Mouse (Mus musculus) cerebellum, adult 2 months (tissue): ENCODE results near the gene Haus2. TPM values are rescaled to one million over a fixed set of nuclear protein-coding genes. Genes with fewer than 3 reads are reported as not detected.
A peak's percentile ranks its signal among the peaks of the same experiment; 100 is the strongest.
"Not testable (repeated sequence)": the region's sequence is repeated elsewhere in the genome, so short reads cannot be mapped to it uniquely, and the experiment has no call there.

Experiments used
- DNase-seq, 2 experiments: peaks; one replicate each; pipeline ENCODE4 v3.0.0; 2021
- H3K27ac ChIP-seq: fragments of 200-500 bp; 2 replicates; pipeline ENCODE4 v1.5.1; 2012; ENCODE audit warnings: low read length, control low read depth, inconsistent platforms; ENCODE audit not compliant: insufficient read depth
- H3K27me3 ChIP-seq: fragments of 200-500 bp; 2 replicates; pipeline ENCODE4 v1.6.1; 2012; ENCODE audit warnings: inconsistent platforms, mild to moderate bottlenecking, low read length, moderate library complexity; ENCODE audit not compliant: control insufficient read depth, insufficient read depth
- H3K4me1 ChIP-seq: fragments of 200-500 bp; 2 replicates; pipeline ENCODE4 v1.6.1; 2011; ENCODE audit warnings: low read length; ENCODE audit not compliant: control insufficient read depth, insufficient read depth
- H3K4me3 ChIP-seq: fragments of 200-500 bp; replicated peaks from 2 replicates; pipeline ENCODE3; 2011; ENCODE audit warnings: mild to moderate bottlenecking, low read depth, low read length, control low read depth; ENCODE audit not compliant: insufficient read depth
- CTCF ChIP-seq: fragments of 200-500 bp; IDR thresholded peaks from 2 replicates; pipeline ENCODE4 v1.5.1; 2011; ENCODE audit warnings: low read depth, mild to moderate bottlenecking, control low read depth, low read length, moderate library complexity, borderline replicate concordance; ENCODE audit not compliant: insufficient read depth
- POLR2A ChIP-seq: fragments of 200-500 bp; IDR thresholded peaks from 2 replicates; pipeline ENCODE4 v1.6.1; 2011; ENCODE audit warnings: low read length, control low read depth, borderline replicate concordance; ENCODE audit not compliant: insufficient read depth
- WGBS: fragments of 180-500 bp; shearing (Covaris S2); methylation state at CpG from one replicate; pipeline ENCODE4 v1.1.7; 2018; 5-methylcytosine and 5-hydroxymethylcytosine counted together
- polyA plus RNA-seq: library from polyadenylated mRNA; depleted of rRNA; stranded (reverse); fragments of >200 nt; gene quantifications from 2 replicates; pipeline ENCODE4 v1.2.3, GENCODE M21; 2012; rRNA removed

Gene Haus2
- polyA plus RNA-seq: 14.0 and 15.9 TPM in 2 replicates

DNA sequence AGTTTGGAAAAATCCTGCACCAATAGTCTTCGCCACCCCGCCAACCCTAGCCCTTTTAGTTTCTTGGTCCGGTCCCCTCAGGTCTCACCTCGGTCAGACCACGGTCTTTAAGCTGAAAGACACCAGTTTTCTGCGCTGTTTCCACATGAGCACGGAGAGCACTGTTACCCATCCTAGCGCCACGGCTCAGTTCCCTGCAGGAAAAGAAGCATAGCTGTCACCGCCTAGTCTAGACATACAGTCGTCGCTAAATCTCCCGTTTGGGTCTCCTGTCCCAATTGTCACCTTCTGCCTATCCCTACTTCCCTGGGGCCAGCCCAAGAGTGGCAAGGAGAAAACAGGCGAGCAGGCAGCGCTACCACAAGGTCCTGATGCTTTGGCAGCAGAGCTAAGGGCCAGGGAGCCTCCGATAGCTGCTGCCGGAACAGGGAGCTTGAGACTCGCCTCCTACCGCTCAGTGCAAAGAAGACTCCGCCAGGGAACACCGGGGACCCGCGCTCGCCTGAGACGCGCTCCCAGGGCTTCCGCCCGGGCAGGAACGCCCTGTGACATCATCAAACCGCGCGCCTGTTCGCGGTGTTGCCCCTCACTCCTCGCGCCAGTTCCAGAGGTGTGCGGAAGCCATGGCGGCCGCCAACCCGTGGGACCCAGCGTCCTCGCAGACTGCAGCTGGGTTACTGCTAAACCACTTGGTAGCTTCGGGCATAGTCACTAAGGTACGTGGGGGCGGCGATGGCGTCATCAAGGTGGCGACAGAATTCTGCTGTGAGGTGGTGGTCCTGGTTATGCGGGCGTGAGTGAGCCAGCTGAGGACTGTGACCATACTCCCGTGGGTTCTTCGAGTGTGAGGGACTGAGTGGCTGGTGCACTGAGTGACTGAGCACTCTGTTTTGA lies at the start of gene Haus2, which contains the start of gene Lrrc57:
Haus2 (plus strand) TSS at position 554 of the 894 bp plus-strand sequence.
Lrrc57 (minus strand) TSS at position 691 of the 894 bp plus-strand sequence.
- peak within 1 kb of the TSS; percentile 96 for H3K4me3 ChIP-seq
- TF ChIP-seq POLR2A: peak; percentile 93; the same call in 1 of the 2 replicates
- no peak for TF ChIP-seq CTCF
- under 1% methylated on average over 52 of the region's 52 CpGs for WGBS
- peak; percentile 88 to 92 for DNase-seq
- H3K27me3 ChIP-seq: no peaks in the 10 kb centered on the region
- H3K4me1 ChIP-seq: 0 out of 2 replicates have a peak, but pooled peaks cover 5% of the 10 kb centered on the region
- peak within 1 kb of the TSS; percentile 87 for H3K27ac ChIP-seq

GRCm38 (mm10) chr2:120561524-120561923 lies 47.7 kb upstream of the Haus2 start:
- DNase-seq: no peak
- H3K27me3 ChIP-seq: no peaks in the 10 kb centered on the region
- WGBS: 83% methylated on average over 1 of the region's 1 CpGs
- H3K4me3 ChIP-seq: no peak overlapping the region
- no peak overlapping the region for H3K27ac ChIP-seq
- H3K4me1 ChIP-seq: no peaks in the 10 kb centered on the region
- TF ChIP-seq CTCF (no peak), POLR2A (no peak)

DNA sequence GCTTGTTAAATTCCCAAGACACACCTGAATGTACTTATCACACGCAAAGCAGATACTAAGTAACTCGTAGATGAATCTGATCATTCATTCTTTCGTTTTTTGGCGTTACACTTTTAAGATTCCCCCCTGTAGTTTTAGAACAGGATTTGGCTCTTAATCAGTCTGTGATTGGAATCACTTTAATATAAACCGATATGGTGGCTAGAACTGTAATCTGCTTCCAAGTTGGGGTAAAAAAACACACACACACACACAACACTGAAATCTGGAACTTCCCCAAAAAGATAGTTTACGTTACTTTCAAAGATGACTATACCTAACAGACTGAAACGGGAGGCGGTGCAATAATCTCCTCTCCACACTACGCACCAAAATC lies 46.3 kb upstream of the Haus2 start:
- Histone ChIP-seq H3K4me3 (peak overlapping the region; percentile 95), H3K27me3 (no peaks in the 10 kb centered on the region), H3K4me1 (no peaks in the 10 kb centered on the region), H3K27ac (no peak overlapping the region)
- DNase-seq: no peak
- TF ChIP-seq POLR2A (no peak), CTCF (no peak)
- WGBS: 15% methylated on average over 9 of the region's 9 CpGs

DNA sequence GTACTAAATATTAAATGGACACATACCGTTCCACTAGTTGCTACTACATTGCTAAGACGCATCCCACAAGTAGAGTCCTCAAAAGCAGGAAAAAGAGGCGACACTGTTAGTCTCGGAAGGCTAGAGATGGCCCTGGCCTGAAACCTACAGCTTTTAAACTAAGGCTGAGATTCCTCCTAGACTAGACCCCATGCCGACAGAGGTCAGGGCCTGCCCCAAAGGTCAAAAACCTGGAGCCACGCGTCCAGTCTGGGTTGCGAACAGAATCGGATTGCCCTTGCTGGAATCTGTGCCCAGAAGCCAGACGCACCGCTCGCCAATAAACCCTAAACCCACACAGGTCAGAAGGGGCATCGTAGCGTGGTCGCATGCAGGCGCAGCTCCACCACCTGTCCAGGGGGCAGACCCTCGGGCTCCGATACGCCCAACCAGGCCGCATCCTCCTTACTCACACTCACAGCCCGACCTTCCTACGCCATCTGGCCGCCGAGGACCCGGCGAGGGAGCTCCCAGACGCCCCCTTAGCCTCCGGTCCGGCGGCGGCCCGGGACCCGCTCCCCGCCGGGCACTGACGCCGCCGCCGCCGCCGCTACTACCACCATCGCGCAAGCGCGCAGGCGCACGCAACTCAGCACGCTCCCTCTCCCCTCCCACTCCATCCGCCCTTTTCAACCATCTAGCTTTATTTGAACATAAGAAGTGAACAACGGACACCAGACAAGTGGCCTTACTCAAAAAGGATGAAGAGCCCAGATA lies 45.8 kb upstream of the Haus2 start, which contains the start of gene Zfp106:
Zfp106 (minus strand) TSS at position 609 of the 756 bp plus-strand sequence.
- WGBS: under 1% methylated on average over 50 of the region's 50 CpGs
- H3K27me3 ChIP-seq: no peaks in the 10 kb centered on the region
- no peak for TF ChIP-seq CTCF
- peak; percentile 65 for TF ChIP-seq POLR2A
- H3K4me3 ChIP-seq: peak within 1 kb of the TSS; percentile 95
- peak; percentile 89 to 91 for DNase-seq
- H3K27ac ChIP-seq: peak within 1 kb of the TSS; percentile 87
- H3K4me1 ChIP-seq: no peaks in the 10 kb centered on the region; the same call in 1 of the 2 replicates

GRCm38 (mm10) chr2:120564548-120565188 lies 44.5 kb upstream of the Haus2 start:
- H3K4me3 ChIP-seq, DNase-seq, H3K4me1 ChIP-seq, H3K27me3 ChIP-seq, H3K27ac ChIP-seq: not testable (repeated sequence)
- 90% methylated on average over 4 of the region's 4 CpGs for WGBS

- 85% methylated on average over 2 of the region's 2 CpGs for WGBS
- no peak for TF ChIP-seq CTCF
- TF ChIP-seq POLR2A: no peak
- no peaks in the 10 kb centered on the region for H3K27me3 ChIP-seq
- no peak overlapping the region for H3K27ac ChIP-seq
- no peak overlapping the region for H3K4me3 ChIP-seq
- no peak for DNase-seq
- H3K4me1 ChIP-seq: no peaks in the 10 kb centered on the region; the same call in 1 of the 2 replicates
Measured at GRCm38 (mm10) chr2:120565363-120565762, 43.8 kb upstream of the Haus2 start.
